Mouse (Mus musculus): Measurements from ENCODE around the gene Zbtb20. TPM values are rescaled to one million over a fixed set of nuclear protein-coding genes. Genes with fewer than 3 reads are reported as not detected.

The Zbtb20 gene
- polyA plus RNA-seq, 1 experiment: 9.6 TPM

DNA sequence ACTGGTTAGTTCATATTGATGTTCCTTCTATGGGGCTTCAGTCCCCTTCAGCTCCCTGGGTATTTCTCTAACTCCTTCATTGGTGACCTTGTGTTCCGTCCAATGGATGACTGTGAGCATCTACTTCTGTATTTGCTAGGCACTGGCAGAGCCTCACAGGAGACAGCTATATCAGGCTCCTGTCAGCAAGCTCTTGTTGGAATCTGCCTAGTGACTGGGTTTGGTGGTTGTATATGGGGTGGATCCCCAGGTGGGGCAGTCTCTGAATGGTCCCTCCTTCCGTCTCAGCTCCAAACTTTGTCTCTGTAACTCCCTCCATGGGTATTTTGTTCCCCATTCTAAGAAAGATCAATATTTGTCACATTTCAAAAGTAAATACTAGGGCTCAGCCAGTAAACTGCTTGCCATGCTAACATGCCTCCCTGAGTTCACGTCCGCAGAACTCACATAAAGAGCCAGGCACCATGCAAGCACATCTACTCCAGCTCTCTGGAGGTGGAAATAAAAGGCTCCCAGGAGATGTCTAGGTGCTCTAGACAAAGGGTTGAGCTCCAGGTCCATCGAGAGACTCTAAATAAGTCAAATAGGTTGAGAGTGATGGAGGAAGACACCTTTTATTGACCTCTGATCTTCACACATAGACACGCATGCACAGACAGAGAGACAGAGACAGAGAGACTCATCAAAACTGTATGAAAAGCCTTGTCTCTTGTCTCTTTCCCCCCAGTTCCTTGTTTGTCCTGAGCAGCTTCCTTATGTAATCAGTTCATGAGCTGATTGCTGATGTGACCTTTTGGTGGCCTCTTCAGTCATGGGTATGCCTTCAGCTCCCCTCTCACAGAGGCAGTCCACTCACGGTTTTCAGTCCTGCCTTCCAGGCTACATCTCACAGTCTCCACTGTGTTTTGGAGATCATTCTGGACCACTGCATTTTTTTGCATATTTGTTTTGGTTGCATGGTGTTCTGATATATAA lies 504.0 kb downstream of the Zbtb20 start:
- Histone ChIP-seq H3K4me3 (ENCODE audit: low read depth, low read length) (no peak overlapping the region), H3K27me3 (ENCODE audit: control insufficient read depth, insufficient read depth, low read length) (no peaks in the 10 kb centered on the region), H3K36me3 (ENCODE audit: control insufficient read depth, insufficient read depth, low read length) (no peaks in the 10 kb centered on the region), H3K27ac (ENCODE audit: insufficient read depth, low read depth, low read length) (no peak overlapping the region), H3K4me1 (ENCODE audit: control insufficient read depth, insufficient read depth, insufficient read length, low read length) (peaks cover 2% of the 10 kb centered on the region; the same call in 1 of the 2 replicates)
- WGBS: 83% methylated on average over 7 of the region's 7 CpGs
- TF ChIP-seq POLR2A (IDR thresholded peaks at IDR 0.05; ENCODE audit: low read depth, low read length) (no peak), CTCF (IDR thresholded peaks at IDR 0.05; ENCODE audit: extremely low read depth, insufficient read length, insufficient replicate concordance, low read depth, low read length) (no peak)

DNA sequence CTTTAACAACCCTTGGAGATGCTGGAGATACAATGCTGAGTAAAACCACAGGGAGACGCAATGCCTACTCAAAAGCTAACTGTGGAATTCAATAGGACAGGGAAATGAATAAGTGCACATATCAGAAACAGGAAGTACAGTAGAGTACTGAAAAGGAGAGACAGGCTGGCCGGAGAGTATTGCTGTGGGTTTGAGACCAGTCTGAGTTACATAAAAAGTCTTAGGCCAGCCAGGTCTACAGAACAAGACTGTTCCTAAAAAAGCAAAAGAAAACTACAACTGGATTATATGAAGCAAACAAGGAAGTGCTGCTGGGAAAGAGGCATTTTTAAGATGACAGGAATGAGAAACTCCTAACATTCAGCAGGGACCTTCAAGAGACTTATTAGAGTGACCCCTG lies 505.5 kb downstream of the Zbtb20 start:
- 77% methylated on average over 2 of the region's 2 CpGs for WGBS
- no peaks in the 10 kb centered on the region for H3K27me3 ChIP-seq (ENCODE audit: control insufficient read depth, insufficient read depth, low read length)
- no peak for TF ChIP-seq POLR2A (IDR thresholded peaks at IDR 0.05; ENCODE audit: low read depth, low read length)
- no peak for TF ChIP-seq CTCF (IDR thresholded peaks at IDR 0.05; ENCODE audit: extremely low read depth, insufficient read length, insufficient replicate concordance, low read depth, low read length)
- peaks cover 6% of the 10 kb centered on the region; the same call in 1 of the 2 replicates for H3K4me1 ChIP-seq (ENCODE audit: control insufficient read depth, insufficient read depth, insufficient read length, low read length)
- no peak overlapping the region for H3K4me3 ChIP-seq (ENCODE audit: low read depth, low read length)
- H3K27ac ChIP-seq (ENCODE audit: insufficient read depth, low read depth, low read length): no peak overlapping the region
- no peaks in the 10 kb centered on the region for H3K36me3 ChIP-seq (ENCODE audit: control insufficient read depth, insufficient read depth, low read length)

DNA sequence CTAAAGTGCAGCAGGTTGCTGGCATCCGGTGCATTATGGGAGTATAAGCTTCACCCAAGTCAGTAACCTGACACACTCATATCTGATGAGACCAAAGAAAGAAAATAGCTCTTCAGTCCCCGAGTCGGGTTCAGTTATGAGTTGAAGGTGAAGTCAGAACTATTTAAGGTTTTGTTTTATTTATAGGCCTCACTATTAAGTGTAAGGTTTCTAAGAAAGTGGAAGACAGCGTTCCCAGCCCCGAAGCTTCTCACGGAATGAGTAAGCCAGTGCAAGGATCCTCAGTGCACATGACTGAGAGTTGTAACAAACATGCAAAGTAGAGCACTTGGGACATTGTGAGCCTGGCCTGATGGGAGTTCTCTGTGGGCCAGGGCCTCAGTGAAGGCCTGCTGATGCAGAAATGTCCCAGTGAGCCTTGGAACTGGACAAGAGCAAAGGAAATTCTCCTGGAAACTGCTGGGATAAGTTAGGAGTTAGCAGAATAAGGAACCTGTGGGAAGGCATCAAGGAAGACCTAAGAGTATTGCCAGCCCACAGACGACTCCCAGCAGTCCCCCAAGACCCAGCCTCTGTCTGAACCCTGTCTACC lies 507.6 kb downstream of the Zbtb20 start:
- peaks cover 6% of the 10 kb centered on the region; the same call in 1 of the 2 replicates for H3K4me1 ChIP-seq (ENCODE audit: control insufficient read depth, insufficient read depth, insufficient read length, low read length)
- 81% methylated on average over 7 of the region's 7 CpGs for whole genome bisulfite sequencing
- TF ChIP-seq POLR2A (IDR thresholded peaks at IDR 0.05; ENCODE audit: low read depth, low read length) (no peak), CTCF (IDR thresholded peaks at IDR 0.05; ENCODE audit: extremely low read depth, insufficient read length, insufficient replicate concordance, low read depth, low read length) (no peak)
- no peaks in the 10 kb centered on the region for H3K27me3 ChIP-seq (ENCODE audit: control insufficient read depth, insufficient read depth, low read length)
- no peak overlapping the region for H3K4me3 ChIP-seq (ENCODE audit: low read depth, low read length)
- no peak overlapping the region for H3K27ac ChIP-seq (ENCODE audit: insufficient read depth, low read depth, low read length)
- H3K36me3 ChIP-seq (ENCODE audit: control insufficient read depth, insufficient read depth, low read length): no peaks in the 10 kb centered on the region

DNA sequence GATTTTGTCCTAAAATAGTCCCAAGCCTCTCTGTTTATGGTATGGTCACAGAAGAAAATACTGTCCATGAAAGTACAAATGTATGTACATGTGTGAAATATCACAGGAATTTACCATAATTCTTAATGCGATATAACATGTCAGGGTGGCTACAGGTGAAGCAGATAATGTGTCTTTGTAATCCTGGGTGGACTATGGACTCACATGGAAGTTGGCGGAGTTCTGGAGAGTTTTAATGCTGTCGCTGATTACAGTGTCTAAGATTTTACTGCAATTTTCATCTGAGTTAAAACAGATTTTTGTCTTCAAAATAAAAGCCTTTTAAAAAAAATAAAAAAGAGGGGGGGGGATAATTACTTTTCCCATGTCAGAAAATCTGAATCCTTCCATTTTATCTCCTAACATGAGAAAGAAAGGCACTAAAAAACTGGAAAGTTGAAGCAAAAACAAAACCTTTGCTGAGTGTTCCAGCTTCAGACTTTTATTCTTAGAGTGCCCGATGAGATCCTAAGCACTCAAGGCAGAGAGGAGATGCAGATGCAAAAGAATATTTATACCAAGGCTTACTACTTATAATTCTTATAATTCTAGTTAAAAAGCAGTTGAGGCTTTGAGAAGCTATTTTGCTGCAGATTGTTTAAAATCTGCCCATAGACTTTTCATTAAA lies 509.4 kb downstream of the Zbtb20 start:
- WGBS: 35% methylated on average over 4 of the region's 4 CpGs
- H3K27ac ChIP-seq (ENCODE audit: insufficient read depth, low read depth, low read length): no peak overlapping the region

DNA sequence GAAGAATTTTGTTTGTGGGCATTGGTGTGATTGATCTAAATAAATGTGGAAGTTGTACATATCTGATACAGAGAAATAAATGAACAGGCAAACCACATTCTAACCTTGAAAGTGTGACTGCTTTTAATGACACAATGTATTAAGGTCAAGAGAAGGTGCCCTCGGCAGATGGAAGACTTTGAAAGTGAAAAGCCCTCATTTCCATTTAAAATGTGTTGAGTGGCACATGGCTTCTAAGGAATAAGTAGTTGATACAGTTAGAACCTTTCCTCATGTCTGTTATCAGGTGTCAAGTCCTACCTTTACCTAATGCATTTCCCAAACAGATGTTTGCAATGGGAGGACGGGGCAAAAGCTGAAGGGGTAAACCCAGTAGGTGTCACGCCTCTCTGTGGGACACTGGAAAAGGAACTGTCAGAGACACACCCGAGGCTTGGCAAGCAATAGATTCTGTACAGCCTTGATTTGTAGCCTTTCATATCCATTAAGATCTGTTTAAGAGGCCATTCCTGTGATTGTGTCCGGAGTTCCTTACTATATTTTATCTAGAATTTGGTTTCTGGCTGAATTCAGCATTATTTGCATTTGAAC lies 510.0 kb downstream of the Zbtb20 start:
- 29% methylated on average over 5 of the region's 5 CpGs for WGBS
- H3K4me3 ChIP-seq (ENCODE audit: low read depth, low read length): no peak overlapping the region
- H3K36me3 ChIP-seq (ENCODE audit: control insufficient read depth, insufficient read depth, low read length): no peaks in the 10 kb centered on the region
- no peaks in the 10 kb centered on the region for H3K27me3 ChIP-seq (ENCODE audit: control insufficient read depth, insufficient read depth, low read length)
- H3K27ac ChIP-seq (ENCODE audit: insufficient read depth, low read depth, low read length): no peak overlapping the region
- TF ChIP-seq CTCF (IDR thresholded peaks at IDR 0.05; ENCODE audit: extremely low read depth, insufficient read length, insufficient replicate concordance, low read depth, low read length): no peak
- TF ChIP-seq POLR2A (IDR thresholded peaks at IDR 0.05; ENCODE audit: low read depth, low read length): no peak
- H3K4me1 ChIP-seq (ENCODE audit: control insufficient read depth, insufficient read depth, insufficient read length, low read length): peaks cover 6% of the 10 kb centered on the region; the same call in 1 of the 2 replicates

More for the DNA sequence above, 509.4 kb downstream of the Zbtb20 start:
- Histone ChIP-seq H3K4me3 (ENCODE audit: low read depth, low read length) (no peak overlapping the region), H3K36me3 (ENCODE audit: control insufficient read depth, insufficient read depth, low read length) (no peaks in the 10 kb centered on the region), H3K27me3 (ENCODE audit: control insufficient read depth, insufficient read depth, low read length) (no peaks in the 10 kb centered on the region), H3K4me1 (ENCODE audit: control insufficient read depth, insufficient read depth, insufficient read length, low read length) (peaks cover 6% of the 10 kb centered on the region; the same call in 1 of the 2 replicates)
- TF ChIP-seq CTCF (IDR thresholded peaks at IDR 0.05; ENCODE audit: extremely low read depth, insufficient read length, insufficient replicate concordance, low read depth, low read length) (no peak), POLR2A (IDR thresholded peaks at IDR 0.05; ENCODE audit: low read depth, low read length) (no peak)

DNA sequence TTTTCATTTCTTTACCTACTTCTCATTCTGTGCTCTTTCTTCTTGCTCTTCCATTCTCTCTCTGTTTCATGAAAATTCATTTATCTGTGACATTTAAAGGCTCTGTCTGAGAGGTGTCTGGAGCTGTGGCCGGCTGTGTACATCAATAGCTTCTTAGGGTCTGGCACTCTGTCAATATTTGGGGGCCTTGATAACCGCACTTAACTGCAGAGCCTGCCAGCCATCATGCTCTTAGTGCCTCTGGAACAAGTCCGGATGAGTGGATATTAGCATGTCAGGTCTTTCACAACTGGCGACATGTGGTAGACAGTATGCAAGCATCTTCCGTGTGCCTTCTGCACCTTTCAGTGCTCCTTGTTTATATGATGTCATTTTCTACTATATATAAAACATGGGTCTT lies 510.7 kb downstream of the Zbtb20 start:
- peaks cover 6% of the 10 kb centered on the region; the same call in 1 of the 2 replicates for H3K4me1 ChIP-seq (ENCODE audit: control insufficient read depth, insufficient read depth, insufficient read length, low read length)

More for the DNA sequence above, 510.7 kb downstream of the Zbtb20 start:
- Histone ChIP-seq H3K4me3 (ENCODE audit: low read depth, low read length) (no peak overlapping the region), H3K27me3 (ENCODE audit: control insufficient read depth, insufficient read depth, low read length) (no peaks in the 10 kb centered on the region), H3K27ac (ENCODE audit: insufficient read depth, low read depth, low read length) (no peak overlapping the region), H3K36me3 (ENCODE audit: control insufficient read depth, insufficient read depth, low read length) (no peaks in the 10 kb centered on the region)
- 77% methylated on average over 5 of the region's 5 CpGs for WGBS
- TF ChIP-seq CTCF (IDR thresholded peaks at IDR 0.05; ENCODE audit: extremely low read depth, insufficient read length, insufficient replicate concordance, low read depth, low read length) (no peak), POLR2A (IDR thresholded peaks at IDR 0.05; ENCODE audit: low read depth, low read length) (no peak)

Measured in small intestine, adult 2 months (tissue).